Mouse (Mus musculus): Measurements from ENCODE around the gene Sec14l2. TPM values are rescaled to one million over a fixed set of nuclear protein-coding genes. Genes with fewer than 3 reads are reported as not detected.
"Not testable (repeated sequence)": the region's sequence is repeated elsewhere in the genome, so short reads cannot be mapped to it uniquely, and the experiment has no call there.

Sec14l2 gene
- polyA plus RNA-seq, 1 experiment from 2014 or later = 1.4 TPM

- 95% methylated on average over 4 of the region's 4 CpGs for WGBS
- H3K4me2 ChIP-seq (ENCODE audit: low read length) = no peak overlapping the region
Measured at GRCm38 (mm10) chr11:4112033-4112432, 11.2 kb downstream of the Sec14l2 start.

GRCm38 (mm10) chr11:4108691-4109090 lies 14.5 kb downstream of the Sec14l2 start:
- Histone ChIP-seq H3K27ac (ENCODE audit: low read depth, low read length) (no peak overlapping the region), H3K36me3 (ENCODE audit: control insufficient read depth, insufficient read depth, low read length) (no peaks in the 10 kb centered on the region), H3K4me1 (ENCODE audit: control insufficient read depth, insufficient read depth, low read length) (no peaks in the 10 kb centered on the region), H3K4me3 (ENCODE audit: low read depth, low read length) (no peak overlapping the region), H3K9me3 (replicated peaks; ENCODE audit: control insufficient read depth, low read length) (no peaks in the 10 kb centered on the region), H3K9ac (ENCODE audit: low read length) (no peak overlapping the region), H3K27me3 (replicated peaks; ENCODE audit: control insufficient read depth, insufficient read depth, low read length) (no peaks in the 10 kb centered on the region), H3K4me2 (ENCODE audit: low read length) (no peak overlapping the region)
- ATAC-seq = no peak
- no peak for DNase-seq (ENCODE audit: low spot score)
- WGBS = 88% methylated on average over 7 of the region's 7 CpGs

More at GRCm38 (mm10) chr11:4112033-4112432, 11.2 kb downstream of the Sec14l2 start:
- no peaks in the 10 kb centered on the region for H3K36me3 ChIP-seq (ENCODE audit: control insufficient read depth, insufficient read depth, low read length)
- H3K9ac ChIP-seq (ENCODE audit: low read length) = no peak overlapping the region
- H3K4me1 ChIP-seq (ENCODE audit: control insufficient read depth, insufficient read depth, low read length) = 0 out of 2 replicates have a peak, but pooled peaks cover 3% of the 10 kb centered on the region
- H3K9me3 ChIP-seq (replicated peaks; ENCODE audit: control insufficient read depth, low read length) = no peaks in the 10 kb centered on the region
- no peak overlapping the region for H3K27ac ChIP-seq (ENCODE audit: low read depth, low read length)
- DNase-seq (ENCODE audit: low spot score) (no peak), ATAC-seq (no peak)
- H3K4me3 ChIP-seq (ENCODE audit: low read depth, low read length) = no peak overlapping the region
- no peaks in the 10 kb centered on the region for H3K27me3 ChIP-seq (replicated peaks; ENCODE audit: control insufficient read depth, insufficient read depth, low read length)

GRCm38 (mm10) chr11:4107901-4108300 lies 15.3 kb downstream of the Sec14l2 start:
- H3K9ac ChIP-seq (ENCODE audit: low read length); ATAC-seq; H3K4me1 ChIP-seq (ENCODE audit: control insufficient read depth, insufficient read depth, low read length); H3K27ac ChIP-seq (ENCODE audit: low read depth, low read length); H3K9me3 ChIP-seq (replicated peaks; ENCODE audit: control insufficient read depth, low read length); DNase-seq (ENCODE audit: low spot score); H3K4me2 ChIP-seq (ENCODE audit: low read length); H3K27me3 ChIP-seq (replicated peaks; ENCODE audit: control insufficient read depth, insufficient read depth, low read length); H3K4me3 ChIP-seq (ENCODE audit: low read depth, low read length); H3K36me3 ChIP-seq (ENCODE audit: control insufficient read depth, insufficient read depth, low read length): not testable (repeated sequence)
- WGBS = 96% methylated on average over 4 of the region's 6 CpGs

GRCm38 (mm10) chr11:4105444-4105843 lies 17.8 kb downstream of the Sec14l2 start:
- H3K36me3 ChIP-seq (ENCODE audit: control insufficient read depth, insufficient read depth, low read length) = no peaks in the 10 kb centered on the region
- ATAC-seq (no peak), DNase-seq (ENCODE audit: low spot score) (no peak)
- no peak overlapping the region for H3K4me3 ChIP-seq (ENCODE audit: low read depth, low read length)
- no peak overlapping the region for H3K9ac ChIP-seq (ENCODE audit: low read length)
- H3K4me1 ChIP-seq (ENCODE audit: control insufficient read depth, insufficient read depth, low read length) = no peaks in the 10 kb centered on the region
- H3K27me3 ChIP-seq (replicated peaks; ENCODE audit: control insufficient read depth, insufficient read depth, low read length) = no peaks in the 10 kb centered on the region
- no peak overlapping the region for H3K27ac ChIP-seq (ENCODE audit: low read depth, low read length)
- H3K4me2 ChIP-seq (ENCODE audit: low read length) = no peak overlapping the region
- 75% methylated on average over 6 of the region's 6 CpGs for WGBS
- H3K9me3 ChIP-seq (replicated peaks; ENCODE audit: control insufficient read depth, low read length) = no peaks in the 10 kb centered on the region

GRCm38 (mm10) chr11:4104989-4105388 lies 18.2 kb downstream of the Sec14l2 start:
- Histone ChIP-seq H3K4me1 (ENCODE audit: control insufficient read depth, insufficient read depth, low read length) (no peaks in the 10 kb centered on the region), H3K4me2 (ENCODE audit: low read length) (no peak overlapping the region), H3K27me3 (replicated peaks; ENCODE audit: control insufficient read depth, insufficient read depth, low read length) (no peaks in the 10 kb centered on the region), H3K27ac (ENCODE audit: low read depth, low read length) (no peak overlapping the region), H3K9ac (ENCODE audit: low read length) (no peak overlapping the region), H3K4me3 (ENCODE audit: low read depth, low read length) (no peak overlapping the region), H3K9me3 (replicated peaks; ENCODE audit: control insufficient read depth, low read length) (no peaks in the 10 kb centered on the region), H3K36me3 (ENCODE audit: control insufficient read depth, insufficient read depth, low read length) (no peaks in the 10 kb centered on the region)
- no peak for ATAC-seq
- DNase-seq (ENCODE audit: low spot score) = no peak
- 80% methylated on average over 5 of the region's 5 CpGs for WGBS

- ATAC-seq = no peak
- no peak for DNase-seq (ENCODE audit: low spot score)
- no peak overlapping the region for H3K9ac ChIP-seq (ENCODE audit: low read length)
- WGBS = 90% methylated on average over 14 of the region's 14 CpGs
- H3K4me1 ChIP-seq (ENCODE audit: control insufficient read depth, insufficient read depth, low read length) = no peaks in the 10 kb centered on the region
- no peak overlapping the region for H3K4me3 ChIP-seq (ENCODE audit: low read depth, low read length)
- no peak overlapping the region for H3K4me2 ChIP-seq (ENCODE audit: low read length)
- no peaks in the 10 kb centered on the region for H3K9me3 ChIP-seq (replicated peaks; ENCODE audit: control insufficient read depth, low read length)
- no peaks in the 10 kb centered on the region for H3K27me3 ChIP-seq (replicated peaks; ENCODE audit: control insufficient read depth, insufficient read depth, low read length)
- H3K36me3 ChIP-seq (ENCODE audit: control insufficient read depth, insufficient read depth, low read length) = no peaks in the 10 kb centered on the region
- no peak overlapping the region for H3K27ac ChIP-seq (ENCODE audit: low read depth, low read length)
Measured at GRCm38 (mm10) chr11:4103522-4103921, 19.7 kb downstream of the Sec14l2 start.

GRCm38 (mm10) chr11:4101851-4102250 lies 21.4 kb downstream of the Sec14l2 start:
- Histone ChIP-seq H3K36me3 (ENCODE audit: control insufficient read depth, insufficient read depth, low read length) (no peaks in the 10 kb centered on the region), H3K9me3 (replicated peaks; ENCODE audit: control insufficient read depth, low read length) (no peaks in the 10 kb centered on the region), H3K9ac (ENCODE audit: low read length) (no peak overlapping the region), H3K27me3 (replicated peaks; ENCODE audit: control insufficient read depth, insufficient read depth, low read length) (no peaks in the 10 kb centered on the region), H3K4me1 (ENCODE audit: control insufficient read depth, insufficient read depth, low read length) (peaks cover 6% of the 10 kb centered on the region), H3K4me3 (ENCODE audit: low read depth, low read length) (no peak overlapping the region), H3K4me2 (ENCODE audit: low read length) (no peak overlapping the region), H3K27ac (ENCODE audit: low read depth, low read length) (no peak overlapping the region)
- no peak for ATAC-seq
- no peak for DNase-seq (ENCODE audit: low spot score)
- WGBS = 87% methylated on average over 5 of the region's 5 CpGs

- H3K4me2 ChIP-seq (ENCODE audit: low read length) = no peak overlapping the region
- H3K9ac ChIP-seq (ENCODE audit: low read length) = no peak overlapping the region
- H3K27me3 ChIP-seq (replicated peaks; ENCODE audit: control insufficient read depth, insufficient read depth, low read length) = no peaks in the 10 kb centered on the region
- WGBS = 57% methylated on average over 3 of the region's 3 CpGs
- no peak overlapping the region for H3K4me3 ChIP-seq (ENCODE audit: low read depth, low read length)
- peaks cover 17% of the 10 kb centered on the region for H3K4me1 ChIP-seq (ENCODE audit: control insufficient read depth, insufficient read depth, low read length)
- H3K36me3 ChIP-seq (ENCODE audit: control insufficient read depth, insufficient read depth, low read length) = no peaks in the 10 kb centered on the region
- no peak for DNase-seq (ENCODE audit: low spot score)
- ATAC-seq = no peak
- no peak overlapping the region for H3K27ac ChIP-seq (ENCODE audit: low read depth, low read length)
- H3K9me3 ChIP-seq (replicated peaks; ENCODE audit: control insufficient read depth, low read length) = no peaks in the 10 kb centered on the region
Measured at GRCm38 (mm10) chr11:4099447-4099846, 23.8 kb downstream of the Sec14l2 start.

GRCm38 (mm10) chr11:4098816-4099215 lies 24.4 kb downstream of the Sec14l2 start:
- H3K27me3 ChIP-seq (replicated peaks; ENCODE audit: control insufficient read depth, insufficient read depth, low read length) = no peaks in the 10 kb centered on the region
- H3K9ac ChIP-seq (ENCODE audit: low read length) = peak overlapping the region; percentile 5; the same call in 1 of the 2 replicates
- ATAC-seq = no peak
- H3K9me3 ChIP-seq (replicated peaks; ENCODE audit: control insufficient read depth, low read length) = no peaks in the 10 kb centered on the region
- no peak overlapping the region for H3K27ac ChIP-seq (ENCODE audit: low read depth, low read length)
- DNase-seq (ENCODE audit: low spot score) = no peak
- WGBS = 66% methylated on average over 7 of the region's 7 CpGs
- H3K4me2 ChIP-seq (ENCODE audit: low read length) = no peak overlapping the region
- no peak overlapping the region for H3K4me3 ChIP-seq (ENCODE audit: low read depth, low read length)
- H3K36me3 ChIP-seq (ENCODE audit: control insufficient read depth, insufficient read depth, low read length) = no peaks in the 10 kb centered on the region
- H3K4me1 ChIP-seq (ENCODE audit: control insufficient read depth, insufficient read depth, low read length) = peaks cover 17% of the 10 kb centered on the region
